Mouse (Mus musculus) heart, adult 18-20 months (tissue): Measurements from ENCODE around the gene Lipi. TPM values are rescaled to one million over a fixed set of nuclear protein-coding genes. Genes with fewer than 3 reads are reported as not detected.

Experiments used
- DNase-seq, 2 experiments: peaks; one replicate each; pipeline ENCODE4 v3.0.0; 2021 to 2022; ENCODE audit warnings: mixed read lengths in 1 of 2
- long read RNA-seq, 2 experiments: library from polyadenylated mRNA; stranded (forward); transcript quantifications; one replicate each; pipeline ENCODE4 v2.0.0; 2021
- total RNA-seq, 2 experiments: library from RNA; stranded (reverse); gene quantifications; 2 replicates each; pipeline ENCODE4 v1.2.3; 2021

Gene Lipi
- total RNA-seq = not detected
- long read RNA-seq, experiment 1 = 0 reads
- long read RNA-seq, experiment 2 = 0 reads

- no peak for DNase-seq
Measured at GRCm38 (mm10) chr16:75585961-75586360, at the start of gene Lipi. Lipi (minus strand) TSS chr16:75586061.

DNA sequence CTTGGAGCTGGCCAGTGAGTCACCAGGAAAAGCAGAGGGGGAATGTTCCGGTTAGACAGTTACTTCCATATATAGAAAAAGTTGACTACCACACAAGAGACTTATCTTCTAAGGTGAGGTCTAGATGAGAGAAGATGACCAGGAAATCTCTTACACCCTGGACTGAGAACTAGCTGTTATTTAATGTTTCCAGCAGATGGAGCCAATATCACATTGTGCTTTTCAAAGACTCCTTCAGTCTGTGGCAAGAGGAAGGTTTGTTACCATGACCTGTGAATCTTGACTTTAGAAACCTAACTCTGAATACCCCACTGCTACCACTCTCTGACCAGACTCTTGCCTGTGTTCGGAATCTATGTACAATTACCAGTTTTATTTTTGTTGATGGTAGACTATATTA is 42.0 kb upstream of the Lipi start:
- DNase-seq = no peak

DNA sequence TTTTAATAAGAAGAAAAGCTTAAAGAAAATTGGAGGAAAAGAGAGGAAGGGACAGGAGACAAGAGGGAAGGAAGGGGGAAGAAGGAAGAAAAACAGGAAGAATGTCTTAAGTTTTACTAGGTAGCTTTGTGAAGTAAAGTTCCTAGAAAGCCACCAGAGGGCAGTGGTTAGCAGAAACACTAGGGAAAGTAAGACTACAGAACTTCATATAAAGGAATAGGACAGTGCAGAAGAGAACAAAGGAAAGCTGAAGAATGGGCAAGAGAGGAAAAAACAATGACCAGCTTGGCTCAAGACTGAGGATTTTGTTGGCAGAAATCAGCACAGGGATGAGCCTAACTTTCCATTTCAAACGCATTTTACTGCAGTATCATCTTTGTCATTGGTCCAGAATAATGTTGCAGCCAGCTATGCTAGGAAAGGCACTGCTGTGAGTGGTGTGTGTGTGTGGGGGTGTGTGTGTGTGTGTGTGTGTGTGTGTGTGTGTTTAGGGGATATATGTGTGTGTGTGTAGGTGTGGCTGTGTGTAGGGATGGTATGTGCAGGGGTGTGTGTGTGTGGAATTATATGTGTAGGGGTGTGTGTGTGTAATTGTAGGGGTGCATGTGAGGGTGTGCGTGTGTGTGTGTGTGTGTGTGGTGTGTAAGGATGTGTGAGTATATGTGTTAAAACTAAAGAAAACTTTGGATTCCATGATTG is 31.9 kb upstream of the Lipi start:
- DNase-seq = peak; percentile 24 to 57

- no peak for DNase-seq
Measured at GRCm38 (mm10) chr16:75612561-75612960, 26.7 kb upstream of the Lipi start.

DNA sequence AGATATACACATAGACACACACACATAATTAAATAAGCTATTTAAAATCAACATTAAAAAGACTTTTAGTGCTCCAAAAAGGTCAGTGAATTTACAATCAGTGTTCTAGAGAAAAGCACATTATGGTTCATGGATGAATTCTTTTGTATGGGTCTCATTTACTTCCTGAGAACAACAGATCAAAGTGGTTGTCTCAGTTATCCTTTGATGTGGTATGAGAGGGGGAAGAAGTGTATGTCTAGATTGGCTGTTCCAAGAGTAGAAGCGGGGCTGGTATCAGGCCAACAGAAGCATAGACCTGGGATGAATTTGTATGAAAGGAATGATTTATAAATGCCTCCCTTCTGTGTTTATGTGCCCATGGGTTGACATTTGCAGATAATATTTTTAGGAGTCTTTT is 20.6 kb upstream of the Lipi start:
- DNase-seq = no peak

GRCm38 (mm10) chr16:75593501-75594183 is 7.8 kb upstream of the Lipi start:
- DNase-seq = no peak

DNA sequence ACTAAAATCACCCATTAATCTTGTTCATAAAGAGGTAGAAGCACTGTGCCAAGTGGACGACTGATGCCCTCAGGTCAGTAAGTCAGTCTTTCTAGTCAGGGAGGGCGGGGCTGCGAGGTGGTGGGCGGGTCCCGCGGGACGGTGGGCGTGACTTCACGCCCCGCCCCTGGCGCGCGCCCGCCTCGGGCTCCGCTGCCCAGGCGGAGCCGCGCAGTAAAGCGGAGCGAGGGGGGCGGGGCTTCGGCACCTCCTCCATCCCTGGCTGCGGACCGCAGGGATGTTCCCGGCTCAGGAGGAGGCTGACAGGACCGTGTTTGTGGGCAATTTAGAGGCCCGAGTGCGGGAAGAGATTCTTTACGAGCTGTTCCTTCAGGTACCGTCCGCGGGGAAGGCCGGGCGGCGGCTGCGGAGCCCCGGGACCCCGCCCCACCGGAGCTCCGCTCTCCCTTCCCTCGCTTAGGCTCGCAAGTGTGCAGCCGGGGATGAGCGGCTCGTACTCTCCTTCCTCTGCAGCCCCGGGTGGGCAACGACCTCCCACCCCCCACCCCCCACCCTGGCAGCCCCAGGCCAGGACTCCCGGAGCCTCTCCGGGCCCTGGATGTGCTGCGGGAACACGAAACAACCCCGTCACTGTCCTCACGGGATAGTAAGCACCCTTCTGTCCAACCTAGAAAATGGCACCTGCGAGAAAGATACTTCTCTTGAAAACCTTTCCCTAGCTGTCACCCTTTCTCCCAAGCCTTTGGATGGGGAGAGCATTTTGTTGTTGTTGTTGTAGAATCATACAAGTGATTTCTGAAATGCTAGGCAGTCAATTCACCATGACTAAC is 7.0 kb upstream of the Lipi start, which contains the start of gene Rbm11:
Gene Rbm11 (plus strand): TSS at position 174 of the 830 bp plus-strand sequence.
- DNase-seq = peak; percentile 80

GRCm38 (mm10) chr16:75586466-75586865 is 605 bp upstream of the Lipi start:
- no peak for DNase-seq

DNA sequence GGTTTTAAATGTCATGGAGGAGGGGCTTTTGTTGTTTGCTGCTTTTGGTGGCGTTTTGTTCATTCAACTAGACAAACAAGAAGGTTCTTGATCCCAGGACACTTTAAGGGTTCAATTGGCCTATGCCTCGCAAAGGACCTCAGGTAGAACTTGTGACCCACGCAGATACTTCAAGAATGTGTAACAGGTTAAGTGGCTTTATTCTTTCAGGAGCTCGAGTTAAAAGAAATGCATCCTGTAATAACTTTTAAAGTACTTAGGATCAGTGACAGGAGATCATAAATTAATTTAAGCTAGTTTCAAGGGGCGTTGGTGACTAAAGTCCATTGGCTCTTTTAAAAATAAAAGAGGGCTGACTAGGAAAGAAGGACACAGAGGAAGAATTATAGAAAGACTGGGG is 3.6 kb downstream of the Lipi start:
- no peak for DNase-seq

- DNase-seq = no peak
Measured at GRCm38 (mm10) chr16:75562910-75563309, 23.0 kb downstream of the Lipi start.

DNA sequence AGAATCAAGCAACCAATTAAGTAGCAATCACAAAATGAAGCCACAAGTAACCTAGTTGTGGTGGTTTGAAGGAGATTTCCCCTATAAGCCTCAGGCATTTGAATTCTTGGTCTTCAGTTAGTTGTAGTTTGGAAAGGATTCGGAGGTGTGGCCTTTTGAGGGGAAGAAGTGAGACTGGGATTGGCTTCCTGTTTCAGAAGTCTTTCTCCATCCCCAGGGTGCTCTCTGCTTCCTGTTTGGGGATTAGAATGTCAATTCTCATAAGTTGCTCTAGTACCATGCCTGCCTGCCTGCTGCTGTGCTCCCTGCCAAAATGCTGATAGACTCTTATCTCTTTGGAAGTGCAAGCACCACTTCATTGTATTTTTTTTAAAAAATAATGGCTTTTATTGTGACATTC is 40.6 kb downstream of the Lipi start:
- no peak for DNase-seq

- DNase-seq = no peak
Measured at GRCm38 (mm10) chr16:75537784-75538565, 47.9 kb downstream of the Lipi start.

GRCm38 (mm10) chr16:75531705-75532104 is 54.2 kb downstream of the Lipi start:
- DNase-seq = no peak

GRCm38 (mm10) chr16:75496568-75496967 is 89.3 kb downstream of the Lipi start:
- no peak for DNase-seq

Other genes with a start within 250 kb of the Lipi start
- not detected for gene Rbm11, start 6.8 kb upstream of the Lipi start, total RNA-seq
- gene Hspa13, start 181.0 kb upstream of the Lipi start, total RNA-seq = 10 to 100 TPM; 14.2 to 14.3 TPM